Mouse (Mus musculus): ENCODE results near the gene Zfp553. TPM values are rescaled to one million over a fixed set of nuclear protein-coding genes. Genes with fewer than 3 reads are reported as not detected.

The Zfp553 gene
- polyA plus RNA-seq, 1 experiment from 2014 or later: 14.0 TPM

DNA sequence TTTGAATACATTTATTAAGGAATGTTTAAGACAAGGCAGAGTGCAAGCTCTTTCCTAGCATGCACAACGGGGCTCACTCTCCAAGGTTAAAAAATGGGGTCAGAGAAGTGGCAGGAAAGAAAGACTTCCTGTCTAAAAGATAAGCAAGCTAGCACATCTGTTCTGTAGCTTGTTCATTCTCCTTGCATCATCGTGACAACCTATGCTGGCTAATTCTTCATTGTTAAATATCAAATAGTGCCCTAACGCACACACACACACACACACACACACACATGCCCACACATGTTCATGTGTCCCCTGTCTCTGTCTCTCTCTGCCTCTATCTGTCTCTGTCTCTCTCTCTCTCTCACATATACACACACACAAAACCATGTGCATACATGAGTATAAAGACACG lies 48.3 kb downstream of the Zfp553 start:
- Histone ChIP-seq H3K27me3 (replicated peaks; ENCODE audit: control insufficient read depth, insufficient read depth, low read length) (no peaks in the 10 kb centered on the region), H3K4me3 (ENCODE audit: low read depth, low read length) (no peak overlapping the region), H3K4me2 (ENCODE audit: low read depth, low read length) (no peak overlapping the region), H3K9ac (ENCODE audit: low read depth, low read length) (no peak overlapping the region), H3K4me1 (ENCODE audit: control insufficient read depth, insufficient read depth, low read length) (no peaks in the 10 kb centered on the region), H3K27ac (replicated peaks; ENCODE audit: low read depth, low read length) (no peak overlapping the region), H3K36me3 (ENCODE audit: control insufficient read depth, insufficient read depth, low read length) (no peaks in the 10 kb centered on the region), H3K9me3 (ENCODE audit: control insufficient read depth, low read length) (no peaks in the 10 kb centered on the region)
- DNase-seq (ENCODE audit: low spot score): no peak
- WGBS: 60% methylated on average over 4 of the region's 4 CpGs
- no peak for ATAC-seq (ENCODE audit: low read depth)

DNA sequence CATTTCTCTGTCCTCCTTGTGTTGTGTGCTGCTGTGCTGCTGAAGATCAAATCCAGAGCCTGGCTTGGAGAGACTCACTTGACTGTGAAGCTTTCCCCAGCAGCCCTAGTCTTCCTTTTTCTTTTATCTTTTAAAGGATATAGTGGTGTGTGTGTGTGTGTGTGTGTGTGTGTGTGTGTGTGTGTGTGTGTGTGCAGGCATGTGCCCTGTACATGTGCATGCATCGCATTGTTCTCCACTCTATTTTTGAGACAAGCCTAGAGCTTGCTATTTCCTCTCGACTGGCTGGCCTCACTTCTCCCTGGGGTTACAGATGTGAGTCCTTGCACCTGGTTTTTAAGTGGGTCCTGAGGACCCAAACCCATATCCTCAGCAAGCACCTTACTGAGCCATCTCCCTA lies 49.3 kb downstream of the Zfp553 start:
- Histone ChIP-seq H3K27me3 (replicated peaks; ENCODE audit: control insufficient read depth, insufficient read depth, low read length) (no peaks in the 10 kb centered on the region), H3K9me3 (ENCODE audit: control insufficient read depth, low read length) (0 out of 2 replicates have a peak, but pooled peaks cover 7% of the 10 kb centered on the region), H3K4me3 (ENCODE audit: low read depth, low read length) (no peak overlapping the region), H3K9ac (ENCODE audit: low read depth, low read length) (no peak overlapping the region), H3K4me1 (ENCODE audit: control insufficient read depth, insufficient read depth, low read length) (no peaks in the 10 kb centered on the region), H3K4me2 (ENCODE audit: low read depth, low read length) (no peak overlapping the region), H3K36me3 (ENCODE audit: control insufficient read depth, insufficient read depth, low read length) (no peaks in the 10 kb centered on the region), H3K27ac (replicated peaks; ENCODE audit: low read depth, low read length) (no peak overlapping the region)
- DNase-seq (ENCODE audit: low spot score): no peak
- no peak for ATAC-seq (ENCODE audit: low read depth)
- 86% methylated on average over 2 of the region's 2 CpGs for WGBS

DNA sequence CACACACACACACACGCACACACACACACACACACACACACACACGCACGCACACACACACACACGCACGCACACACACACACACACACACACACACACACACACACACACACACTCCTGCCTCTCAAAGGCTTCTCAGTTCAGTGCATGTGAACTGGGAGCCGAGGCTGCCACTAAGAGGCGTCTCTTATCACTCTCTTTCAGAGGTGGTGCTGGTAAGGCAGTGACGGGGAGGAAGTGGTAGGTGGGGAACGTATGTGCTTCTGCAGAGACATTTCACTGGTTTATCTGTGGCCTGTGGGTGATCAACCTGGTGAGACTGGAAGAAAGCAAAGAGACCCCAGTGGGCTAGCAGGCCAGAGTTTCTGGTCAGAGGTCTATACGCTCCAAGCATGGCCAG lies 52.3 kb downstream of the Zfp553 start:
- H3K27me3 ChIP-seq (replicated peaks; ENCODE audit: control insufficient read depth, insufficient read depth, low read length): no peaks in the 10 kb centered on the region
- 74% methylated on average over 5 of the region's 10 CpGs for WGBS
- no peak for ATAC-seq (ENCODE audit: low read depth)

More for the DNA sequence above, 52.3 kb downstream of the Zfp553 start:
- no peak for DNase-seq (ENCODE audit: low spot score)
- Histone ChIP-seq H3K9me3 (ENCODE audit: control insufficient read depth, low read length) (peaks cover 19% of the 10 kb centered on the region; the same call in 1 of the 2 replicates), H3K36me3 (ENCODE audit: control insufficient read depth, insufficient read depth, low read length) (no peaks in the 10 kb centered on the region), H3K4me1 (ENCODE audit: control insufficient read depth, insufficient read depth, low read length) (no peaks in the 10 kb centered on the region), H3K9ac (ENCODE audit: low read depth, low read length) (no peak overlapping the region), H3K4me2 (ENCODE audit: low read depth, low read length) (no peak overlapping the region), H3K4me3 (ENCODE audit: low read depth, low read length) (no peak overlapping the region), H3K27ac (replicated peaks; ENCODE audit: low read depth, low read length) (no peak overlapping the region)

Other genes with a start within 250 kb of the Zfp553 start
- gene Mvp, start 218.4 kb upstream of the Zfp553 start, polyA plus RNA-seq (2014; fragmentation: Nextera tagmentation; extraction: Ambion mirVana): 9.5 and 9.9 TPM in 2 replicates
- 0.39 TPM in 1 of 2 replicates, not detected in the other for gene Pagr1b, start 216.6 kb upstream of the Zfp553 start, polyA plus RNA-seq (2014; fragmentation: Nextera tagmentation; extraction: Ambion mirVana)
- gene Pagr1a, start 215.7 kb upstream of the Zfp553 start, polyA plus RNA-seq (2014; fragmentation: Nextera tagmentation; extraction: Ambion mirVana): 12.8 and 30.5 TPM in 2 replicates
- 53.5 and 66.6 TPM in 2 replicates for gene Gm42742, start 212.0 kb upstream of the Zfp553 start, polyA plus RNA-seq (2014; fragmentation: Nextera tagmentation; extraction: Ambion mirVana)
- 19.5 and 21.6 TPM in 2 replicates for gene Prrt2, start 211.8 kb upstream of the Zfp553 start, polyA plus RNA-seq (2014; fragmentation: Nextera tagmentation; extraction: Ambion mirVana)
- 57.3 TPM in 2 replicates for gene Maz, start 206.0 kb upstream of the Zfp553 start, polyA plus RNA-seq (2014; fragmentation: Nextera tagmentation; extraction: Ambion mirVana)
- gene Kif22, start 190.6 kb upstream of the Zfp553 start, polyA plus RNA-seq (2014; fragmentation: Nextera tagmentation; extraction: Ambion mirVana): 74.9 and 96.4 TPM in 2 replicates
- gene Zg16, start 145.7 kb upstream of the Zfp553 start, polyA plus RNA-seq (2014; fragmentation: Nextera tagmentation; extraction: Ambion mirVana): not detected in 2 replicates
- 3.8 and 4.5 TPM in 2 replicates for gene AI467606, start 141.7 kb upstream of the Zfp553 start, polyA plus RNA-seq (2014; fragmentation: Nextera tagmentation; extraction: Ambion mirVana)
- 4.8 and 6.8 TPM in 2 replicates for gene Qprt, start 110.8 kb upstream of the Zfp553 start, polyA plus RNA-seq (2014; fragmentation: Nextera tagmentation; extraction: Ambion mirVana)
- 0.32 and 0.34 TPM in 2 replicates for gene Spn, start 95.2 kb upstream of the Zfp553 start, polyA plus RNA-seq (2014; fragmentation: Nextera tagmentation; extraction: Ambion mirVana)
- gene Cd2bp2, start 37.0 kb upstream of the Zfp553 start, polyA plus RNA-seq (2014; fragmentation: Nextera tagmentation; extraction: Ambion mirVana): 45.4 and 55.1 TPM in 2 replicates
- gene Tbc1d10b, start 24.6 kb upstream of the Zfp553 start, polyA plus RNA-seq (2014; fragmentation: Nextera tagmentation; extraction: Ambion mirVana): 25.0 and 27.1 TPM in 2 replicates
- 1,018 and 1,489 TPM in 2 replicates for gene Mylpf, start 24.2 kb upstream of the Zfp553 start, polyA plus RNA-seq (2014; fragmentation: Nextera tagmentation; extraction: Ambion mirVana)
- 12.5 and 15.9 TPM in 2 replicates for gene Sept1, start 69 bp downstream of the Zfp553 start, polyA plus RNA-seq (2014; fragmentation: Nextera tagmentation; extraction: Ambion mirVana)
- gene Zfp771, start 11.2 kb downstream of the Zfp553 start, polyA plus RNA-seq (2014; fragmentation: Nextera tagmentation; extraction: Ambion mirVana): 53.4 and 54.0 TPM in 2 replicates
- 154 and 157 TPM in 2 replicates for gene Dctpp1, start 27.6 kb downstream of the Zfp553 start, polyA plus RNA-seq (2014; fragmentation: Nextera tagmentation; extraction: Ambion mirVana)
- gene Sephs2, start 41.0 kb downstream of the Zfp553 start, polyA plus RNA-seq (2014; fragmentation: Nextera tagmentation; extraction: Ambion mirVana): 59.6 and 62.2 TPM in 2 replicates
- 1.2 and 1.7 TPM in 2 replicates for gene Itgal, start 63.2 kb downstream of the Zfp553 start, polyA plus RNA-seq (2014; fragmentation: Nextera tagmentation; extraction: Ambion mirVana)
- gene Zfp768, start 112.5 kb downstream of the Zfp553 start, polyA plus RNA-seq (2014; fragmentation: Nextera tagmentation; extraction: Ambion mirVana): 5.2 and 5.9 TPM in 2 replicates
- 4.9 and 7.3 TPM in 2 replicates for gene Zfp747, start 143.0 kb downstream of the Zfp553 start, polyA plus RNA-seq (2014; fragmentation: Nextera tagmentation; extraction: Ambion mirVana)
- gene 9130019O22Rik, start 154.1 kb downstream of the Zfp553 start, polyA plus RNA-seq (2014; fragmentation: Nextera tagmentation; extraction: Ambion mirVana): 5.7 and 5.9 TPM in 2 replicates
- 5.6 and 6.7 TPM in 2 replicates for gene E430018J23Rik, start 160.6 kb downstream of the Zfp553 start, polyA plus RNA-seq (2014; fragmentation: Nextera tagmentation; extraction: Ambion mirVana)
- gene Zfp764, start 173.8 kb downstream of the Zfp553 start, polyA plus RNA-seq (2014; fragmentation: Nextera tagmentation; extraction: Ambion mirVana): 6.8 and 8.3 TPM in 2 replicates
- 17.0 and 20.7 TPM in 2 replicates for gene Zfp688, start 189.0 kb downstream of the Zfp553 start, polyA plus RNA-seq (2014; fragmentation: Nextera tagmentation; extraction: Ambion mirVana)
- 7.1 and 7.6 TPM in 2 replicates for gene Zfp689, start 216.1 kb downstream of the Zfp553 start, polyA plus RNA-seq (2014; fragmentation: Nextera tagmentation; extraction: Ambion mirVana)
- 40.4 and 41.9 TPM in 2 replicates for gene Prr14, start 226.6 kb downstream of the Zfp553 start, polyA plus RNA-seq (2014; fragmentation: Nextera tagmentation; extraction: Ambion mirVana)
- 14.3 and 15.0 TPM in 2 replicates for gene Fbrs, start 246.1 kb downstream of the Zfp553 start, polyA plus RNA-seq (2014; fragmentation: Nextera tagmentation; extraction: Ambion mirVana)

Measured in embryonic facial prominence, embryonic 14.5 days (tissue).